Mouse (Mus musculus) macrophage (primary cell): ENCODE measurements around the gene Ing4. TPM values are rescaled to one million over a fixed set of nuclear protein-coding genes. Genes with fewer than 3 reads are reported as not detected.

Experiments used
- H3K27ac ChIP-seq: fragments of 350-480 bp; formaldehyde crosslinking; 2 replicates; pipeline ENCODE4 v1.9.0; 2021
- H3K36me3 ChIP-seq: fragments of 350-480 bp; formaldehyde crosslinking; 2 replicates; pipeline ENCODE4 v1.9.0; 2021; ENCODE audit errors: inconsistent target
- H3K4me3 ChIP-seq: fragments of 350-480 bp; formaldehyde crosslinking; 2 replicates; pipeline ENCODE4 v1.9.0; 2021; ENCODE audit errors: inconsistent target
- H3K79me2 ChIP-seq: fragments of 350-480 bp; formaldehyde crosslinking; 2 replicates; pipeline ENCODE4 v1.9.0; 2021; ENCODE audit errors: inconsistent target
- WGBS: methylation state at CpG from one replicate; pipeline ENCODE4 v1.1.7; 2026; ENCODE audit warnings: inconsistent platforms; ENCODE audit not compliant: missing documents; 5-methylcytosine and 5-hydroxymethylcytosine counted together
- polyA plus RNA-seq: library from polyadenylated mRNA; stranded (reverse); fragments of 250-400 nt; gene quantifications from 3 replicates; pipeline ENCODE4 v1.2.4, GENCODE M21; 2018; ENCODE audit warnings: inconsistent platforms

Gene Ing4
- polyA plus RNA-seq, 1 experiment from 2014 or later, result 57.5 TPM

DNA sequence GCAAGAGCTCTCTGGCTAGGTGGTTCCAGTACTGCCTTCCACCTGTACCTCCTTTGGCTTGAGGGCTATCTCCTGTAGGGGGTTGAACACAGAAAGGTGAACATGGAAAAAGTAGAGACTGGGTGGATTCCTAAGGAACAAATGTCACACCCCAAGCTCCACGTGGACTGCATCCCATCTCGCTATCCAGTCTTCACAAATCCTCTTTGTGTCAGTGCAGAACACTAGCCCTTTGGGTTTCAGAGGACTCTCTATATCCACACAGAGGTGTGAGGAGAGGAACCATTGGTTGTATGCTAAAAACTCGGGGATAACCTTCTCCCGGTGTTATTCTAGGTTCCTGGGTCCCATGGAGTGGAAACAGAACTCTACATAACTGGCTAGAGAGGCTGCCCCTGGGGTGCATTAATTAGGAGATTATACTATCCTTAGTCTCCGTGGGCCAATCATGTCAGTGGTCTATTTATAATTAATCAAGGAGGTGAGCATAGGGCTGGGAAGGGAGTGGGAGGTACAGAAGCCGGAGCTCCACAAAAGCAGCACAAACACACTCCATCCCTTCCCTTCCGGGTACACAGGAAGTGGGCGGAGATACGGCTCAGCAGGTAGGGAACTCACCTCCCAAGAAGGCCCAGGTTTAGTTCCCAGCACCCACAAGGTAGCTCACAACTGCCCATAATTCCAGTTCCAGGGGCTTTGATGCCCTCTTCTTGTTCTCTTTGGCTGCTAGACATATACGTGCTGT lies 51.0 kb downstream of the Ing4 start:
- WGBS, result 63% methylated on average over 10 of the region's 10 CpGs
- Histone ChIP-seq H3K4me3 (no peak overlapping the region), H3K79me2 (no peaks in the 10 kb centered on the region), H3K27ac (no peak overlapping the region), H3K36me3 (no peaks in the 10 kb centered on the region)

DNA sequence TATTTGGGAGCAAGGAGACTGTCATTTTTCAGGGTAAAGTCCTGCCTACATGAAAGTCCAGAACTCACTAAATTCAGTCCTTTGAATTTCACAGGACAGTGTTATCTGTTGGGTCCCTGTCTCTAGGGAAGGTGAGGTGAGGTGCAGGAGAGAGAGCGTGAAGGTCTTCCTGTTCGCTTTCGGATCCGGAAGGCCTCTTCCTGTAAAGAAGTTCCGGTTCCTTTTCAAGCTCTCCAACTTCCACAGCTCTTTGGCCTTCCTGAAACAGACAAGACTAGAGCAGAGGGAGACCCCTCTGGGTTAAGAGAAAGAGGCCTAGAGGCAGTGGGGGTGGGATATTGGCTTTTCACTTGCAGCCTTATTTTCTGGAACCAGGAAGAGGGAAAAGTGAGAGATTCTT lies 52.8 kb downstream of the Ing4 start:
- Histone ChIP-seq H3K27ac (peak overlapping the region; percentile 35), H3K4me3 (no peak overlapping the region), H3K79me2 (peaks cover 8% of the 10 kb centered on the region), H3K36me3 (no peaks in the 10 kb centered on the region)
- 16% methylated on average over 5 of the region's 5 CpGs for WGBS

DNA sequence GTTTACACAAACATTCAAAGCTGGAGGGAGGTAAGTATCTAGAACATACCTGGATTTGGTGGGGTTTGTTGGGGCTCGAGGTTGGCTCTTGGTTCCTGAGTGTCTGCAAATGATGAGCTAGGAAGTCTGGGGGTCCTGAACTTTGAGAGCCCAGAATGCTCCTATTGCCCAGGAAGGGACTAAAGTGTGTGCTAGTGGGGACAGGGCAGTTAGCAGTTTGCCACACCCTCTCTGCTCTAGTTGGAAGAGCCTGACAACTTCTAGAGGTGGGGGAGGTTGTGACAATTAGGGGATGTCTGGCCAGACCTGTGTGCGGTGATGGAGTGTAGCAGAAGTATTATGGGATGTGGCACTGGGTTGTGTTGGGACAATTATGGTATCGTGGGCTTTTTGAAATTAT lies 55.3 kb downstream of the Ing4 start:
- Histone ChIP-seq H3K36me3 (no peaks in the 10 kb centered on the region), H3K4me3 (no peak overlapping the region), H3K27ac (no peak overlapping the region), H3K79me2 (peaks cover 32% of the 10 kb centered on the region)
- WGBS, result 37% methylated on average over 3 of the region's 3 CpGs

DNA sequence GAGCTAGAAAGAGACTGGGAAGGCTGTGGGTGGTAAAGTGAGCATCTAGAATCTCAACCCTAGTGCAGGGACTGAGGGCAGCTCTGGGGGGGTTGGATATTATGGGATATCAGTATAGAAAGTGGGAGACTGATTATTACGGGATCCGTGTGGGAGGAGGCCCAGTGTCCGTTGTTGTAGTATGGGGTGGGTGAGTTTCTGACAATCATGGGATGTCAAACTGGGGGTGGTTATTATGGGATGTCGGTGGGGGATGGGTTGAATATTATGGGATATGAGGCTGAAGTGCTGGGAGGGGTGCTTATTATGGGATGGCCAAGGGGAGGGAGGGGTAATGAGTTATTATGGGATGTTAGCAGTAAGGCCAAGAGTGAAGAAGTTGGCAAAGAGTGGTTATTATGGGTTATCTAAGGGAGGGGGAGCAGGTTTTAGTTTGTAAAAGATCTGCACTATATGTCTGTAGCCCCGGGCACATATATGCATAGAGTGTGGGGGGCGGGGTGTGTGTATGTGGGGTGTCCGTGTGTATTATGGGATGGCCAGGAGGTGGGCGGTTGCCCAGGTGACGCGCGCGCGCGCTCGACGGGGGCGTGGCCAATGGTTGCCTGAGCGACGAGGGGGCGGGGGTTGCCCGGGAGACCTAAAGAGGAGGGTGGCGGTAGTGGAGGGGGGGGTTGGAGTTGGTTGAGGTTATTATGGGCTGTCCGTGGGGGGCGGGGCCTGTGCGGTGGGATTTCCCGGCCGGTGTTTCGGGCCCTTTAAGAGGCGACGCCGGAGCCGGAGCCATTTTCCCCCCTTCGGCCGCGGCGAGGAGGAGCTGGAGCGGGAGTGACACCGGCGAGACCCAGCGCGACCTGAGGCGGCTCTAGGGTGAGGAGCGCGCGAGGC lies 56.1 kb downstream of the Ing4 start, which contains the start of gene Chd4:
Gene Chd4, plus strand, starts transcription at position 591 of the 888 bp plus-strand sequence.
- Histone ChIP-seq H3K79me2 (peaks cover 40% of the 10 kb centered on the region), H3K27ac (peak within 1 kb of the TSS; percentile 54), H3K4me3 (peak within 1 kb of the TSS; percentile 69), H3K36me3 (peaks cover 7% of the 10 kb centered on the region)
- WGBS, result 2% methylated on average over 40 of the region's 45 CpGs

DNA sequence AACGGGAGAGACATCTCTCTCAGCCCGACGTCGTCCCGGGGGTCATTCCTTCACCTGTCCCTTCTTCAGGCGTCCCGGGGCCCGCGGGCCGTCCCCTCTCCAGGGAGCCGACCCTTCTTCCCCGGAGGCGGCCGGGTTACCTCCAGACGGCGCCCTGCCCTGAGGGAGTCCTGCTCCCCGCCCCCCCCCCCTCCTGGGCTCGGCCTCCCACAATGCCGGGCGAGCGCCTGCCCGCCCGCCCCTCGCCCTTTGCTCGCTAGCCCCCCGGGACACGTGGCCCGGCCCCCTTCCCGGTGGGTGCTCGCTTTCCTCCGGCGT lies 56.7 kb downstream of the Ing4 start:
- H3K36me3 ChIP-seq, result peaks cover 13% of the 10 kb centered on the region
- peak overlapping the region; percentile 69 for H3K4me3 ChIP-seq
- WGBS, result 6% methylated on average over 11 of the region's 32 CpGs
- H3K79me2 ChIP-seq, result peaks cover 46% of the 10 kb centered on the region
- no peak overlapping the region for H3K27ac ChIP-seq

DNA sequence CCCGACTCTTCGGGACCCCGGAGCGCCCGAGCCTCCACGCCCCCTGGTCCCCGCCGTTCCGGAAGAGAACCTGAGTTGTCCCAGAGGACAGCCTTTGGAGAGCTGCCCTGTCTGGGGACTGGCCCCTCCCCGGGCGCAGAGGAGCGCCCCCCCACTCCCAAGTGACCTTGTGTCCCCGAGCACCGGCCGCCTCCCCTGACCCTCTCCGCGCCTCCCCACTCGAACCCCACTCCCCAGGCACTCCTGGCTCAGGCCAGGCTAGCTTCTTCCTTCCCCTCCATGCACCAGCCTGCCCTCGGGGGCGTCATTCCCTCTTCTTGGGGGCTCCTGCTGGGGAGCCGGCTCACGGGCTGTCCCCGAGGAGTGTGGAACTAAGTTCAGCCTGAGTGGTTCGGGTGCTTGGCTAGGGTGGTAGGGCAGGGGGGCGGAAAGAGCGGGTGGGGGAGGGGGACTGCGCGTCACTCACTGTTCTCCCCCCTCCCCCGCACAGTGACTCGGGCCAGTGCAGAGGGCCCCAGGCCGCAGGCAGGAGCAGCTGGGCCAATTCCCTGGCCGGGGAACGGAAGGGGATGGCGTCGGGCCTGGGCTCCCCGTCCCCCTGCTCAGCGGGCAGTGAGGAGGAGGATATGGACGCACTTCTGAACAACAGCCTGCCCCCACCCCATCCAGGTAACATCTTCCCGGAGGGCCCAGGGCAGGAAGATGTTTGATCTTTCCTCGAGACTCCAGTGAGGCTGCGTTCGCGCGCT lies 57.2 kb downstream of the Ing4 start:
- 2% methylated on average over 29 of the region's 44 CpGs for WGBS
- Histone ChIP-seq H3K79me2 (peaks cover 52% of the 10 kb centered on the region), H3K4me3 (peak overlapping the region; percentile 69), H3K36me3 (peaks cover 18% of the 10 kb centered on the region), H3K27ac (peak overlapping the region; percentile 54)

DNA sequence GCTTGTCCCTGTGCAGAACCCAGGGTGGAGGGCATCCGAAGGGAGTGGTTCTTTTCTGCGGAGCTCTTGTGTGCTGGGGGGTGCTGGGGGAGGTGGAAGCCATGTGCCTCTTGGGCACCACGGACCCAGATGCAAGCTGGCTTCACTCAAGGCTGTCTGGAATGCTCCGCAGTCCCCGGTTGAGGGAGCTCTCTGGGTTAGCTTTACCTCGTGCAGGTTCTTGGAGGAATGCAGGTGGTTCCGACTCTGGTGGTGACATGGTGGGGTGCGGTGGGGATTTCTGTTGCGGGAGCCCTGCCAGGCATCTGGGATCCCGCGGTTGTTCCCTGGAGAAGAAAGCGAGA lies 57.8 kb downstream of the Ing4 start:
- WGBS, result 2% methylated on average over 12 of the region's 12 CpGs
- H3K4me3 ChIP-seq, result peak overlapping the region; percentile 69
- peaks cover 56% of the 10 kb centered on the region for H3K79me2 ChIP-seq
- peaks cover 24% of the 10 kb centered on the region for H3K36me3 ChIP-seq
- peak overlapping the region; percentile 54 for H3K27ac ChIP-seq

DNA sequence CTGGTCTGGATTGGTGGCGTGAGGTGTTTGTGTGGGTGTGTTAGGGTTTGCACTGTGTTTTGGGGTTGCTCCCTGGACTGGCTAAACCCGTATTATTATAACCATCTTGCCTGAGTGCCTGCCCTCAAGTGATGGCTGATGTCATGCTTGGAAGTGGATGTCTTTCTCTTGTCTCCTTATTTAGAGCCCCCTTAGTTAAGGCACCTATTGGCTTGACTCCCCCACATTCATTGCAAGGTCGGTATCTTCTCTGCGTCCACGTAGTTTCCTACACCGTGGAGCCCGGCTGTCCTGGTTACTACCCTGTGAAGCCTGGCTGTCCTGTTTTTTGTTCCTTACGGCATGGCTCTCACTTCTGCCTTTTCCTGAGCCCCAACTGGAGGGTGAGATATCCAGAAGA lies 58.4 kb downstream of the Ing4 start:
- Histone ChIP-seq H3K4me3 (peak overlapping the region; percentile 69), H3K79me2 (peaks cover 56% of the 10 kb centered on the region), H3K27ac (peak overlapping the region; percentile 54), H3K36me3 (peaks cover 30% of the 10 kb centered on the region)
- WGBS, result 44% methylated on average over 8 of the region's 8 CpGs

DNA sequence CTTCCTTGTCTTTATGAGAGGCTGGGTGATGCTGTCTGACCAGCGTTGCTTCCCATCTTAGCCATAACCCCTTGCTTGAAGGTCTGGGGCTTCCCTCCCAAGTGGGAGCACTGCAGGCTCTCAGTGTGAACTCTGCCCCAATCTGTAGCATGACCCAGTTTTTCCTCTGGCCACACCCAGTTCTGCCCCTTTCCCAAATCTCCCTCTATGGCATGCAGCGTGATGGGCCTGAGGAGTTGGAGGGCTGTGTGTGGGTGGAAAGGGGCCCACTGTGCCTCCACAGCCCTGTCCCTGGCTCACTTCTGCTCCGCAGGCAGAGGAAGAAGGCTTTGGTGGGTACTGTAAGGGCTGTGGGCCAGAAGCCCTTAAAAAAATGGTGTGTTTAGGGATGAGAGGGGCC lies 59.0 kb downstream of the Ing4 start:
- peaks cover 56% of the 10 kb centered on the region for H3K79me2 ChIP-seq
- H3K4me3 ChIP-seq, result peak overlapping the region; percentile 69; the same call in 1 of the 2 replicates
- 40% methylated on average over 3 of the region's 3 CpGs for whole genome bisulfite sequencing
- peak overlapping the region; percentile 54 for H3K27ac ChIP-seq
- peaks cover 31% of the 10 kb centered on the region for H3K36me3 ChIP-seq

Other genes with a start within 250 kb of the Ing4 start
- 24.2 to 48.9 TPM (median 43.2 TPM) in 3 replicates for gene Spsb2, start 231.1 kb upstream of the Ing4 start, polyA plus RNA-seq
- 195 to 347 TPM (median 203 TPM) in 3 replicates for gene Tpi1, start 225.5 kb upstream of the Ing4 start, polyA plus RNA-seq
- 61.4 to 91.7 TPM (median 71.1 TPM) in 3 replicates for gene Usp5, start 210.3 kb upstream of the Ing4 start, polyA plus RNA-seq
- gene Cdca3, start 210.2 kb upstream of the Ing4 start, polyA plus RNA-seq, result 3.2 to 22.0 TPM (median 8.6 TPM) in 3 replicates
- 0.27 TPM in 1 of 3 replicates, not detected in the others for gene Gnb3, start 199.5 kb upstream of the Ing4 start, polyA plus RNA-seq
- gene P3h3, start 182.0 kb upstream of the Ing4 start, polyA plus RNA-seq, result 9.8 to 27.6 TPM (median 12.3 TPM) in 3 replicates
- 20.0 to 195 TPM (median 70.2 TPM) in 3 replicates for gene Gpr162, start 175.8 kb upstream of the Ing4 start, polyA plus RNA-seq
- gene Cd4, start 151.5 kb upstream of the Ing4 start, polyA plus RNA-seq, result 49.3 to 211 TPM (median 83.5 TPM) in 3 replicates
- gene Lag3, start 128.1 kb upstream of the Ing4 start, polyA plus RNA-seq, result 1.5 to 1.8 TPM (median 1.5 TPM) in 3 replicates
- 540 to 1,227 TPM (median 1,212 TPM) in 3 replicates for gene Ptms, start 119.7 kb upstream of the Ing4 start, polyA plus RNA-seq
- gene Mlf2, start 108.4 kb upstream of the Ing4 start, polyA plus RNA-seq, result 179 to 203 TPM (median 199 TPM) in 3 replicates
- gene Cops7a, start 74.2 kb upstream of the Ing4 start, polyA plus RNA-seq, result 42.8 to 68.7 TPM (median 51.4 TPM) in 3 replicates
- gene Pianp, start 43.1 kb upstream of the Ing4 start, polyA plus RNA-seq, result 10.8 to 32.4 TPM (median 17.5 TPM) in 3 replicates
- gene Zfp384, start 30.6 kb upstream of the Ing4 start, polyA plus RNA-seq, result 35.4 to 57.8 TPM (median 41.9 TPM) in 3 replicates
- gene Acrbp, start 9.9 kb downstream of the Ing4 start, polyA plus RNA-seq, result 1.4 to 5.9 TPM (median 3.2 TPM) in 3 replicates
- gene Lpar5, start 28.2 kb downstream of the Ing4 start, polyA plus RNA-seq, result 10.0 to 28.0 TPM (median 23.5 TPM) in 3 replicates
- gene Chd4, start 56.2 kb downstream of the Ing4 start, polyA plus RNA-seq, result 102 to 280 TPM (median 126 TPM) in 3 replicates
- gene Nop2, start 92.1 kb downstream of the Ing4 start, polyA plus RNA-seq, result 15.3 to 47.0 TPM (median 23.8 TPM) in 3 replicates
- gene Iffo1, start 105.5 kb downstream of the Ing4 start, polyA plus RNA-seq, result 14.3 to 29.7 TPM (median 18.2 TPM) in 3 replicates
- gene Gapdh, start 126.7 kb downstream of the Ing4 start, polyA plus RNA-seq, result 1,249 to 2,484 TPM (median 2,323 TPM) in 3 replicates
- gene Ncapd2, start 151.9 kb downstream of the Ing4 start, polyA plus RNA-seq, result 6.0 to 12.7 TPM (median 10.3 TPM) in 3 replicates
- gene Mrpl51, start 152.0 kb downstream of the Ing4 start, polyA plus RNA-seq, result 32.5 to 47.9 TPM (median 40.8 TPM) in 3 replicates
- 4.9 to 8.4 TPM (median 6.3 TPM) in 3 replicates for gene Vamp1, start 175.8 kb downstream of the Ing4 start, polyA plus RNA-seq
- 11.1 to 31.4 TPM (median 11.5 TPM) in 3 replicates for gene Tapbpl, start 192.1 kb downstream of the Ing4 start, polyA plus RNA-seq
- not detected in 3 replicates for gene Cd27, start 197.2 kb downstream of the Ing4 start, polyA plus RNA-seq
- not detected in 3 replicates for gene Tuba3a, start 246.3 kb downstream of the Ing4 start, polyA plus RNA-seq